Mouse (Mus musculus): Measurements from ENCODE around the gene Gap43. TPM values are rescaled to one million over a fixed set of nuclear protein-coding genes. Genes with fewer than 3 reads are reported as not detected.
A peak's percentile ranks its signal among the peaks of the same experiment; 100 is the strongest.

Gene Gap43
- polyA plus RNA-seq, 1 experiment from 2014 or later: 41.8 TPM

DNA sequence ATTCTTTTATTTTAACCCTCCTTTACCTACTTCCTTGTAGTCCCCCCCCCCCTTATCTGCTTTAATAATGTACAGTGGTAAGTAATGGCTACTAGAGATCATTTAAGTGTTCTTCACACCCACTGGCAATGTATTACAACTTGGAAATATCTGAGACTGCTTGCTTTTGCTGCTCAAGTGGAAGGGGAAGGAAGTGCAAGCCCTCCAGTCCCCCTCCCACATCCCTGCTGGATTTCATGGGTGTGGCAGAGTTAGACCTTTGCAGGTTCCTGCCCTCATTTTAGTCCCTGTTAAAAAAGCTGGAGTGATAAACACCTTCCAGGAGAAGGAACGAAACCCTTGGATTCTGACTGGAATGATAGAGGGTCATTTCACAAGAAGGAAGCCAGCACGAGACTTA is 2.8 kb downstream of the Gap43 start:
- H3K9ac ChIP-seq: no peak overlapping the region
- WGBS: 18% methylated on average over 2 of the region's 2 CpGs
- no peak for ATAC-seq (ENCODE audit: low FRiP score, low read depth)
- no peak overlapping the region; the same call in 1 of the 2 replicates for H3K4me2 ChIP-seq (replicated peaks)
- no peak overlapping the region for H3K27ac ChIP-seq
- H3K4me3 ChIP-seq: no peak overlapping the region
- H3K36me3 ChIP-seq: no peaks in the 10 kb centered on the region
- H3K4me1 ChIP-seq: peaks cover 33% of the 10 kb centered on the region
- 0 out of 2 replicates have a peak, but pooled peaks cover 5% of the 10 kb centered on the region for H3K27me3 ChIP-seq
- H3K9me3 ChIP-seq: no peaks in the 10 kb centered on the region

DNA sequence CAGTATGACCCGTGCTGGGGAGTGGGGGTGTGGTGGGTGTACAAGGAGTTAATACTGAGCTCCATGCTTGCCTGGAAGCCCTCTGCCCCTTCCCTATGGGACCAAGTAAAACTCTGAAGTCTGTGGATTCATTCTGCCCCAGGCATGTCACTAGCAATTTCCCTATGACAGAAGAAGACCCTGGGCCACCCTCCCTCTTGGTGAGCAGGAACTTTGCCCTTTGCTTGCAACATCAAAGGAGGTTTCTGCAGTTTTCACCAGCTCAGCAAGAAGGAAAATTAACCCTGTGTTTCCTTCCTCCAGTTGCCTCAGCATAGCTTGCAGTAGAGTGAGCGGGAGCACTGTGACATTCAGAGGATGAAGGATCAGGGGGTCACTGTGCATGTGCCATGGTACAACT is 3.8 kb downstream of the Gap43 start:
- no peak for ATAC-seq (ENCODE audit: low FRiP score, low read depth)
- H3K4me2 ChIP-seq (replicated peaks): no peak overlapping the region
- H3K9me3 ChIP-seq: no peaks in the 10 kb centered on the region
- no peak overlapping the region for H3K27ac ChIP-seq
- H3K9ac ChIP-seq: no peak overlapping the region
- H3K4me3 ChIP-seq: no peak overlapping the region
- peaks cover 33% of the 10 kb centered on the region for H3K4me1 ChIP-seq
- 0 out of 2 replicates have a peak, but pooled peaks cover 5% of the 10 kb centered on the region for H3K27me3 ChIP-seq
- 28% methylated on average over 2 of the region's 2 CpGs for WGBS
- H3K36me3 ChIP-seq: no peaks in the 10 kb centered on the region

DNA sequence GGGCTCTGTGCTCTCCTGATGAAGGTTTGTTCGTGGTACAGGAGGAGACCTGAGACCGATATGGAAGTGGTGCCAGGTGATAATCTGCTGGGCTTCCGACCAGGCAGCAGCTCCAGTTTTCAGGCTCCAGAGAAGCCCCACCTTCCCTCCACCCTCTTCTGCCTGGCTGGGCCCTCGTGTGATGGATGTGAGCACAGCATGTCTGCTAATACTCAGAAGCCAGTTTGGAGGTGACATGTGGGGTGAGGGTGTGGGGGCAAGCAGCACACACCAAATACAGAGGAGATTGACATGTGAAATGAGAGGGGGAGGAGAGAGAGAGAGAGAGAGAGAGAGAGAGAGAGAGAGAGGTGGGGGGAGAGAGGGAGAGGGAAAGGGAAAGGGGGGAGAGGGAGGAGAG is 8.1 kb downstream of the Gap43 start:
- Histone ChIP-seq H3K9me3 (no peaks in the 10 kb centered on the region), H3K4me2 (replicated peaks) (no peak overlapping the region), H3K36me3 (no peaks in the 10 kb centered on the region), H3K27me3 (no peaks in the 10 kb centered on the region), H3K27ac (no peak overlapping the region), H3K4me3 (no peak overlapping the region), H3K4me1 (peaks cover 5% of the 10 kb centered on the region; the same call in 1 of the 2 replicates), H3K9ac (no peak overlapping the region)
- no peak for ATAC-seq (ENCODE audit: low FRiP score, low read depth)
- whole genome bisulfite sequencing: 24% methylated on average over 4 of the region's 4 CpGs

DNA sequence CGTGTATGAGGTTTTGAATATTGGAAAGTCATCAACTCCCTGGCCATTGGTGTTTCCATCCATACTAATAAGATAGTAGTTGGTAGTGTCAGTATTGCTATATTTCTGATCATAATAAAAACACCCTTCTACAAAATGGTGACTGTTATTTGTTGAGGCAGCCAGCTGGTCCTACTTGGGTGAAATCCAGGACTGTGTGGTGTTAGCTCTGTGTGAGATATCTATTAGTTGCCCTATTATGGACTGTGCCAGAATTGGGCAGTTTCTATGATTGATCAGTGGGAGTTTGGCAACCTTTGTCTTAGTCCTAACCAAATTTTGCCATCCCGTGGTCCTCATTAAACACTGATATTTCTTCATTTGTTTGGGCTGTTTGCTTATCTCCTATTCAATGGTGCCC is 14.3 kb downstream of the Gap43 start:
- Histone ChIP-seq H3K9me3 (no peaks in the 10 kb centered on the region), H3K36me3 (no peaks in the 10 kb centered on the region), H3K4me3 (no peak overlapping the region), H3K9ac (no peak overlapping the region), H3K4me2 (replicated peaks) (no peak overlapping the region), H3K4me1 (no peaks in the 10 kb centered on the region), H3K27me3 (no peaks in the 10 kb centered on the region), H3K27ac (no peak overlapping the region)
- ATAC-seq (ENCODE audit: low FRiP score, low read depth): no peak
- WGBS: 81% methylated on average over 2 of the region's 2 CpGs

DNA sequence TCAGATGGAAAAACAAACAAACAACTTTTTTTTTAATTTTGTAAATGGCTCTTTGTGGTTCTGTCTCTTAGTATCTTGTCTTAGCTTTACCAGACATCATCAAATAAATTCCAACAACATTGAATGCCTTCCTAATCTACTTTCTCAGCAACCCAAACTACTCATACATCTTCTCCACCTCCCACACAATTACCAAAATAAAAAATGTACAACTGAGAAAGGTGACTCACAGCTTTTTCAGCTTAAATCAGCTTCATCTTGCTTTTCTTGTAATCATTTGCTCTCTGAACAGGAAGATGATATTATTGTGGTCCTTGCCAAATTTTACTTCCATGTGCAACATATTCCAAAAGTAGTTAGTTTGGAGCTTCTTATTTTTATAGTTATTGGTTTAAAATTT is 14.9 kb downstream of the Gap43 start:
- no peak for ATAC-seq (ENCODE audit: low FRiP score, low read depth)
- Histone ChIP-seq H3K9ac (no peak overlapping the region), H3K4me1 (no peaks in the 10 kb centered on the region), H3K4me3 (no peak overlapping the region), H3K27me3 (no peaks in the 10 kb centered on the region), H3K27ac (no peak overlapping the region), H3K9me3 (no peaks in the 10 kb centered on the region), H3K4me2 (replicated peaks) (no peak overlapping the region), H3K36me3 (no peaks in the 10 kb centered on the region)

DNA sequence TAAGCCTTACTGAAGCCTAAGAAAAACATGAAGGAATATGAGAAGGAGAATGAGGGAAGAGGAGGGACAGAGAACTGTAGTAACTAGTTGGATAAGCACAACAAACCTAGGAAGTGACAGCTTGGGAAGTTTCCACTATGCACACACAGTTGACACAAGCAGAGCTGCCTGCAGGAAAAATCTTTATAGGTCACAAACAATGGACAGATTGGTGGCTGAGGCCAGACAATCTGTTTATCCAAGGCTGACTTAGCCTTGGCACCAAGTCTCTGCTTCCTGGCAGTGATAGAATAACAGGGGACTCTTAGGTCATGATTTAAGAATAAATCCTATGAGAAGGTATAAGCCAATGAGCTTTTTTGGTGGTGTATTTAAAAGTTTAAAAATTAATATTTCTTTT is 20.6 kb downstream of the Gap43 start:
- H3K4me3 ChIP-seq: no peak overlapping the region
- 0 out of 2 replicates have a peak overlapping the region, but pooled peaks have one; percentile 15 for H3K27ac ChIP-seq
- H3K27me3 ChIP-seq: no peaks in the 10 kb centered on the region
- no peak overlapping the region for H3K4me2 ChIP-seq (replicated peaks)
- H3K9ac ChIP-seq: no peak overlapping the region
- no peaks in the 10 kb centered on the region for H3K4me1 ChIP-seq
- H3K36me3 ChIP-seq: no peaks in the 10 kb centered on the region
- ATAC-seq (ENCODE audit: low FRiP score, low read depth): no peak
- no peaks in the 10 kb centered on the region for H3K9me3 ChIP-seq

DNA sequence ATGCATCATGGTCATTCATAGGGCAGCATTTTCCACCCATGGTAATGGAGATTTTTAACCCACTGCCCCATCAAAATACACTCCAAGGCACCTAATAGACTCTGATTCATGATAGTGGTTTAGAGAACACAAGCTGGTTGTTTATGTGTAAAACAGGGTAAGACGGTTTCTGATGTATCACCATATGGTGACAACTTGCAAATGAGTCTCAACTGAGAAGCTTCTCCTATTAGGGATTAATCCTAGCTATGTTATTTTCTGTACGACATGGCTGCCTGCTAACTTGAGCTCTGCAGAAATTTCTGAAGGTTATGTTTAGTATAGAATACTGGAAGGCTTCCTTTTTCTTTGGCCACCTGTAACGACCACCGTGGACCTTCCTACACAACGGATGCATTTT is 21.1 kb downstream of the Gap43 start:
- WGBS: 74% methylated on average over 5 of the region's 5 CpGs
- H3K9me3 ChIP-seq: no peaks in the 10 kb centered on the region
- H3K4me1 ChIP-seq: no peaks in the 10 kb centered on the region
- no peak overlapping the region for H3K9ac ChIP-seq
- H3K36me3 ChIP-seq: no peaks in the 10 kb centered on the region
- no peaks in the 10 kb centered on the region for H3K27me3 ChIP-seq
- H3K4me3 ChIP-seq: no peak overlapping the region
- no peak overlapping the region for H3K4me2 ChIP-seq (replicated peaks)
- ATAC-seq (ENCODE audit: low FRiP score, low read depth): no peak
- H3K27ac ChIP-seq: 0 out of 2 replicates have a peak overlapping the region, but pooled peaks have one; percentile 15

DNA sequence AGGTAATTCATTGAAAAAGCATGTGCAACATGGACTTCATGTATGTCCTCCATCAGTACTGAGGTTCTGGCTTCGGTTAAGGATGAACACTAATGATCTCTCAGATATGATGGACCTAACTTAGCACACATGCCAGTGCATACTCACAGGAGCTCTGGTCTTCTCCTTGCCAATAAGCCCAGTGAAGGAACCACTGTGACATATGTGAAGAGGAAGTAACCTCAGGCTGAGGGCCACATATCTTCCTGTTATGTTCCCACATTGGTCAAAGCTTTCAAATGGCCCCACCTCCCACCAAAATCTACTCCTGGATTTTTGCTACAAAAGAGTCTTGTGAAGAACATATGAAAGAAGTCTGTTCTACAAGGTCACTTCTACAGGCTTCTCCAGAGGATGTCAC is 28.3 kb downstream of the Gap43 start:
- ATAC-seq (ENCODE audit: low FRiP score, low read depth): no peak
- H3K9me3 ChIP-seq: no peaks in the 10 kb centered on the region
- peaks cover 3% of the 10 kb centered on the region; the same call in 1 of the 2 replicates for H3K4me1 ChIP-seq
- no peak overlapping the region for H3K9ac ChIP-seq
- no peak overlapping the region for H3K4me2 ChIP-seq (replicated peaks)
- H3K36me3 ChIP-seq: no peaks in the 10 kb centered on the region
- 91% methylated on average over 1 of the region's 1 CpGs for WGBS
- H3K27ac ChIP-seq: no peak overlapping the region
- no peaks in the 10 kb centered on the region for H3K27me3 ChIP-seq
- H3K4me3 ChIP-seq: no peak overlapping the region

DNA sequence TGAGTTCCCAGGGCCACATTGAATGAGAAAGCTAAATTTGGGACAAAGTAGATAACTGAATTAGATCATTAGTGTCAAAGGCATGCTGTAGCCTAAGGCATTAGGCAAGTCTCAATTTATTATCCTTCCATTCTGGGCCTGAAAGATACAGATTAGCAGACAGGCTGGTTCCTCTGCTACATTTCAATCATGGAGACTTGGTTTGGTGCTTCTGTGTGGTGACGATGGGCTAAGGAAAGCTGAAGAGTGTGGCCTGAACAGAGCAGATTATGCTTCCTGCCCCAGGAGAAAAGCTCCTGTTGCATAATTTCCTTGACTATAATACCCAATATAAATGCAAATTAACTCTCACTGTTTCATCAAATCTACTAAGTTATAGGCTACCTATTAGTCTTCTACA is 31.7 kb downstream of the Gap43 start:
- no peaks in the 10 kb centered on the region for H3K36me3 ChIP-seq
- no peak overlapping the region for H3K27ac ChIP-seq
- H3K4me1 ChIP-seq: peaks cover 11% of the 10 kb centered on the region
- H3K27me3 ChIP-seq: no peaks in the 10 kb centered on the region
- no peak overlapping the region for H3K4me2 ChIP-seq (replicated peaks)
- no peaks in the 10 kb centered on the region for H3K9me3 ChIP-seq
- H3K9ac ChIP-seq: no peak overlapping the region
- H3K4me3 ChIP-seq: no peak overlapping the region
- WGBS: 84% methylated on average over 1 of the region's 1 CpGs
- ATAC-seq (ENCODE audit: low FRiP score, low read depth): no peak

DNA sequence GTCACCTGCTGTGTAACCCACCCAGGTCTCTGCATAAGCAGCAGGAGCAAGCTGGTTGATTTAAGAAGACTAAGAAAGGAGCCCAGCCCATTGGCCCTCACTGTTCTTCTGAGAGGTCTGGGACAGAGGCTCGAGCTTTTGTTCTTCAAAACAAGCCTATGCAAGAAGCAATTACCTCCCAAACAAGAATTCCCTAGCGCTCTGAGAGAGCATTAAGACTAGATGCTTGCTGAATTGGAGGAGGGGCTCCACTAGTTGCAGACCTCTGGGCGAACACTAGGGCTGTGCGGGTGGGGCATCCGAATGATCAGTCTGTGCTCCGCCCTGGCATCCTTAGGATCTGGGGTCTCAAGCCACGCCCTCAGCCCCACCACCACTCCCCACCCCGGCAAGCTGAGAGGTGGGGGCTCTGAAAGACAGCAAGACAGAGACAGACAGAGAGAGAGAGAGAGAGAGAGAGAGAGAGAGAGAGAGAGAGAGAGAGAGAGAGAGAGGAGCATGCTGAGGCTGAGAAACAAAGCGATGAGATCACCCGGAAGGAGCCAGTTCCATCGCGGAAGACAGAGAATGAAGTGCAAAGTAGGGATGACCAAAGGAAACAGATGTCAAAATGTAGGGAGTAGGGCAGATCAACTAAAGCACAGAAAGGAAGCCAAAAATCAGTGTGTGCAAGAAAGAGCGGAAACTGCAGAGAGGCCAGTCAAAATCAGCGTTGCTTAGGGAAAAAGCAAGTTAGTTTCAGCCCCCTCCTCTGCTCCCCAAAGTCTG is 34.3 kb downstream of the Gap43 start:
- H3K4me2 ChIP-seq (replicated peaks): peak overlapping the region; percentile 63
- H3K27me3 ChIP-seq: no peaks in the 10 kb centered on the region
- peaks cover 19% of the 10 kb centered on the region for H3K4me1 ChIP-seq
- peak overlapping the region; percentile 38 for H3K4me3 ChIP-seq
- H3K27ac ChIP-seq: no peak overlapping the region
- peak; percentile 86 for ATAC-seq (ENCODE audit: low FRiP score, low read depth)
- 4% methylated on average over 14 of the region's 14 CpGs for WGBS
- no peaks in the 10 kb centered on the region for H3K36me3 ChIP-seq
- H3K9me3 ChIP-seq: no peaks in the 10 kb centered on the region
- peak overlapping the region; percentile 54 for H3K9ac ChIP-seq

DNA sequence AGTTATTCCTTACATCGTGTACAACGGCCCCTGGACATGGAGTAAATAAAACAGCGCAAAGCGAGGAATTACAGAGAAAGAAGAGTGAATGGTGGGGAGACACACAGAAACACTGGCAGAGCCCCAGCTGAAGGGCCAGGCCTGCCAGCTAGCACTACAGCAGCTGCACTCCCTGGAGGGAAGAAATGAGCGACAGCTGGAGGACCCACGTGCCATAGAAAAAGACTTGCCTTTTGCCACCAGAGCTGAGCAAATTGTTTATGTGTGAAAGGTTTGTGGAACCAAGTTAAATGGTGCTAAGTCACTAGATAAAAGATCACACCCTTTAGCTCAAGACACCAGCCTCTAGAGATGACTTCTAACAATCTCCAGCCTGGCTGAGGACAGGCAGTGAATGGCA is 37.0 kb downstream of the Gap43 start:
- peak; percentile 60 for ATAC-seq (ENCODE audit: low FRiP score, low read depth)
- WGBS: 39% methylated on average over 6 of the region's 6 CpGs
- no peak overlapping the region for H3K9ac ChIP-seq

DNA sequence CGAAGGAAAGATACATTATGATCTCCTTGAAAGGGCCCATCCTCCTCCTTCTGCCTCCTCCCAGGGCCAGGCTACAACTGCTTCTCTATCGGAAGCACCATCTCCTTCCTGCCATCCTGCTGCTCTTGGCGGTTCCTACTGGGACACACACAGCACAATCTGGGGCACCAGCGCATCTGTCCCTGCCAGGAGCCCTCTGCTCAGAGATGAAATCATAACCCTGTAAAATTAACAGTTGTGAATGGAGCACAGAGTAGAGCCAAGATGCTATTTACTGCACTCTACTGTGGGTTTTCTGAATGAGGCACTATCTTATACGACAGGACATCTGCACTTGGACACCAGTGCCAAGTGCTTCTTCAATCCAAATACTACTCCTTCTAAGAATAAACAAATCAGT is 46.0 kb downstream of the Gap43 start:
- ATAC-seq (ENCODE audit: low FRiP score, low read depth): no peak
- WGBS: 88% methylated on average over 5 of the region's 5 CpGs

More for the DNA sequence above, 37.0 kb downstream of the Gap43 start:
- Histone ChIP-seq H3K4me1 (peaks cover 15% of the 10 kb centered on the region), H3K27me3 (no peaks in the 10 kb centered on the region), H3K36me3 (no peaks in the 10 kb centered on the region), H3K4me3 (no peak overlapping the region), H3K9me3 (no peaks in the 10 kb centered on the region), H3K4me2 (replicated peaks) (no peak overlapping the region), H3K27ac (no peak overlapping the region)

DNA sequence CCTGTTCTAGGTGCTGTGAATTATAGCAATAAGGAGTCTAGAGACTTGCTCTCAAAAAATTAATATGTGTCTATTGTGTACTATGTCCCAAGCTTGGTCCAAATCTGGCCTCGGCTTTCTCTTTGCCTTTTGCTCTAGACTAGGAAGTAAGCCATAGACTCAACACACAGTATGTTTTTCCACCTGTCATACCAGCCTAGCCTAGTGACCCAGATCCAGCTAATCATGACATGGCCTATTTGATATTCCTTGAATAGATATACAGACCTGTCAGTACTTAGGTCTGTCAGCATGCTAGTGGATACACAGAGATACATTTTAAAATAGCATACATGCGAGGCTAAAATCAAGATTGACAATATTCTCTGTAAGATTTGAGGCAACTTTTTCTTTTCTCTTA is 46.4 kb downstream of the Gap43 start:
- 92% methylated on average over 2 of the region's 2 CpGs for WGBS

More for the DNA sequence above, 46.0 kb downstream of the Gap43 start:
- no peaks in the 10 kb centered on the region for H3K27me3 ChIP-seq
- H3K9me3 ChIP-seq: no peaks in the 10 kb centered on the region
- no peak overlapping the region for H3K4me3 ChIP-seq
- H3K9ac ChIP-seq: no peak overlapping the region
- H3K27ac ChIP-seq: no peak overlapping the region
- H3K36me3 ChIP-seq: no peaks in the 10 kb centered on the region
- no peak overlapping the region for H3K4me2 ChIP-seq (replicated peaks)
- H3K4me1 ChIP-seq: no peaks in the 10 kb centered on the region

More for the DNA sequence above, 46.4 kb downstream of the Gap43 start:
- H3K9me3 ChIP-seq: no peaks in the 10 kb centered on the region
- H3K27me3 ChIP-seq: no peaks in the 10 kb centered on the region
- H3K27ac ChIP-seq: no peak overlapping the region
- H3K4me3 ChIP-seq: no peak overlapping the region
- no peaks in the 10 kb centered on the region for H3K36me3 ChIP-seq
- ATAC-seq (ENCODE audit: low FRiP score, low read depth): no peak
- no peaks in the 10 kb centered on the region for H3K4me1 ChIP-seq
- no peak overlapping the region for H3K4me2 ChIP-seq (replicated peaks)
- H3K9ac ChIP-seq: no peak overlapping the region

Measured in limb, embryonic 13.5 days (tissue).